Mouse (Mus musculus) testis, adult 2 months (tissue): ENCODE data around the gene Pcnp. TPM values are rescaled to one million over a fixed set of nuclear protein-coding genes. Genes with fewer than 3 reads are reported as not detected.

ENCODE experiments used
- H3K27ac ChIP-seq: fragments of 200-500 bp; 2 replicates; pipeline ENCODE4 v1.5.1; 2012; ENCODE audit warnings: low read depth, low read length; ENCODE audit not compliant: control insufficient read depth, insufficient read depth
- H3K27me3 ChIP-seq: fragments of 200-500 bp; 2 replicates; pipeline ENCODE4 v1.6.1; 2012; ENCODE audit warnings: mild to moderate bottlenecking, low read length, moderate library complexity; ENCODE audit not compliant: control insufficient read depth, insufficient read depth
- H3K36me3 ChIP-seq: fragments of 200-500 bp; 2 replicates; pipeline ENCODE4 v1.6.1; 2012; ENCODE audit warnings: mild to moderate bottlenecking, low read length; ENCODE audit not compliant: control insufficient read depth, insufficient read depth
- H3K4me1 ChIP-seq: fragments of 200-500 bp; 2 replicates; pipeline ENCODE4 v1.6.1; 2012; ENCODE audit warnings: low read length; ENCODE audit not compliant: control insufficient read depth, insufficient read depth
- H3K4me3 ChIP-seq: fragments of 200-500 bp; 2 replicates; pipeline ENCODE4 v1.5.1; 2012; ENCODE audit warnings: low read depth, mild to moderate bottlenecking, low read length, moderate library complexity, mixed read lengths; ENCODE audit not compliant: control insufficient read depth
- CTCF ChIP-seq: fragments of 200-500 bp; IDR thresholded peaks from 2 replicates; pipeline ENCODE4 v1.5.1; 2012; ENCODE audit warnings: low read depth, mild to moderate bottlenecking, inconsistent platforms, low read length, moderate library complexity; ENCODE audit not compliant: control insufficient read depth, insufficient read depth, insufficient replicate concordance
- POLR2A ChIP-seq: fragments of 200-500 bp; IDR thresholded peaks from 2 replicates; pipeline ENCODE4 v1.6.1; 2012; ENCODE audit warnings: low read depth, mild to moderate bottlenecking, inconsistent platforms, low read length, moderate library complexity; ENCODE audit not compliant: control insufficient read depth
- polyA plus RNA-seq: library from polyadenylated mRNA; depleted of rRNA; stranded (reverse); fragments of >200 nt; gene quantifications from 2 replicates; pipeline ENCODE4 v1.2.3, GENCODE M21; 2012

Gene Pcnp
- polyA plus RNA-seq, 1 experiment, result 17.3 TPM

- peaks cover 1% of the 10 kb centered on the region; the same call in 1 of the 2 replicates for H3K36me3 ChIP-seq
- no peak for TF ChIP-seq POLR2A
- TF ChIP-seq CTCF, result no peak
- H3K4me1 ChIP-seq, result no peaks in the 10 kb centered on the region
Observed at GRCm38 (mm10) chr16:55994235-55994634, 35.3 kb downstream of the Pcnp start.

GRCm38 (mm10) chr16:55990311-55990710, 39.2 kb downstream of the Pcnp start:
- Histone ChIP-seq H3K27me3 (no peaks in the 10 kb centered on the region), H3K27ac (no peak overlapping the region), H3K4me1 (no peaks in the 10 kb centered on the region), H3K36me3 (peaks cover 1% of the 10 kb centered on the region; the same call in 1 of the 2 replicates), H3K4me3 (no peak overlapping the region)
- TF ChIP-seq POLR2A, result no peak
- TF ChIP-seq CTCF, result no peak

More at GRCm38 (mm10) chr16:55994235-55994634, 35.3 kb downstream of the Pcnp start:
- H3K27ac ChIP-seq, result no peak overlapping the region
- H3K4me3 ChIP-seq, result no peak overlapping the region
- no peaks in the 10 kb centered on the region for H3K27me3 ChIP-seq

- Histone ChIP-seq H3K4me3 (no peak overlapping the region), H3K27me3 (no peaks in the 10 kb centered on the region), H3K27ac (no peak overlapping the region), H3K4me1 (no peaks in the 10 kb centered on the region), H3K36me3 (peaks cover 1% of the 10 kb centered on the region; the same call in 1 of the 2 replicates)
- TF ChIP-seq POLR2A, result no peak
- no peak for TF ChIP-seq CTCF
Observed at GRCm38 (mm10) chr16:55986001-55986400, 43.5 kb downstream of the Pcnp start.

- no peak for TF ChIP-seq POLR2A
- no peak for TF ChIP-seq CTCF
- Histone ChIP-seq H3K4me3 (peak overlapping the region; percentile 91), H3K36me3 (no peaks in the 10 kb centered on the region; the same call in 1 of the 2 replicates), H3K27me3 (no peaks in the 10 kb centered on the region), H3K27ac (peak overlapping the region; percentile 95), H3K4me1 (no peaks in the 10 kb centered on the region)
Observed at GRCm38 (mm10) chr16:55974903-55975285, 54.6 kb downstream of the Pcnp start.

GRCm38 (mm10) chr16:55974256-55974902, 55.2 kb downstream of the Pcnp start:
- Histone ChIP-seq H3K36me3 (no peaks in the 10 kb centered on the region; the same call in 1 of the 2 replicates), H3K4me3 (peak overlapping the region; percentile 91), H3K4me1 (no peaks in the 10 kb centered on the region), H3K27ac (peak overlapping the region; percentile 95), H3K27me3 (no peaks in the 10 kb centered on the region)
- TF ChIP-seq CTCF (no peak), POLR2A (peak; percentile 72)

- no peaks in the 10 kb centered on the region; the same call in none of the 2 replicates for H3K36me3 ChIP-seq
- peak within 1 kb of the TSS; percentile 91 for H3K4me3 ChIP-seq
- H3K27ac ChIP-seq, result peak within 1 kb of the TSS; percentile 95
Observed at GRCm38 (mm10) chr16:55973431-55974255, 55.9 kb downstream of the Pcnp start, which contains the start of gene Zbtb11. Gene Zbtb11, plus strand, starts transcription at chr16:55973883.

GRCm38 (mm10) chr16:55972626-55973201, 56.8 kb downstream of the Pcnp start:
- Histone ChIP-seq H3K27ac (peak overlapping the region; percentile 66), H3K4me3 (peak overlapping the region; percentile 91), H3K4me1 (no peaks in the 10 kb centered on the region), H3K27me3 (no peaks in the 10 kb centered on the region), H3K36me3 (no peaks in the 10 kb centered on the region; the same call in none of the 2 replicates)
- no peak for TF ChIP-seq CTCF
- no peak for TF ChIP-seq POLR2A

More at GRCm38 (mm10) chr16:55973431-55974255, 55.9 kb downstream of the Pcnp start, which contains the start of gene Zbtb11:
- TF ChIP-seq CTCF, result no peak
- peak; percentile 89 for TF ChIP-seq POLR2A
- no peaks in the 10 kb centered on the region for H3K27me3 ChIP-seq
- no peaks in the 10 kb centered on the region for H3K4me1 ChIP-seq
